ENCODE assay signal across 19 mouse cellular contexts in genomic region chr9:56981502-56981901, GRCm38 (mm10).
"Had no signal": no experiment of that assay in that cellular context is flagged by ENCODE, and none has a peak within 500 bp of the region (broad histone marks: within the 10 kb centered on the region; RNA-seq: fewer than 3 reads in every experiment).

No protein-coding gene starts in this region.

- H3K9ac ChIP-seq: liver, embryonic 14.5 days; liver, postnatal 0 days; lung, embryonic 14.5 days; midbrain, embryonic 12.5 days; midbrain, embryonic 15.5 days; neural tube, embryonic 12.5 days; neural tube, embryonic 15.5 days had no signal

- H3K4me3 ChIP-seq: midbrain, embryonic 12.5 days; midbrain, embryonic 15.5 days; neural tube, embryonic 12.5 days; neural tube, embryonic 15.5 days had no signal

- ATAC-seq: intestine, embryonic 16.5 days; liver, postnatal 0 days; lung, postnatal 0 days; midbrain, embryonic 15.5 days had no signal

- H3K9me3 ChIP-seq: midbrain, embryonic 12.5 days; midbrain, embryonic 15.5 days; neural tube, embryonic 12.5 days; neural tube, embryonic 15.5 days had no signal

- H3K27ac ChIP-seq: liver, embryonic 14.5 days; macrophage; midbrain, embryonic 12.5 days; midbrain, embryonic 15.5 days; neural tube, embryonic 12.5 days; neural tube, embryonic 15.5 days; stomach, postnatal 0 days had no signal

- H3K27me3 ChIP-seq: midbrain, embryonic 12.5 days; midbrain, embryonic 15.5 days; neural tube, embryonic 12.5 days; neural tube, embryonic 15.5 days had no signal

- DNase-seq: kidney, adult 18-20 months; kidney, adult 9 months; kidney, postnatal 14 days; kidney, postnatal 4 days; layer of hippocampus, postnatal 36 days; liver, postnatal 0 days; lung, embryonic 14.5 days; right cerebral cortex, postnatal 14 days; right cerebral cortex, postnatal 4 days; thymus, postnatal 25 days had no signal

- H3K4me1 ChIP-seq: midbrain, embryonic 12.5 days; midbrain, embryonic 15.5 days; neural tube, embryonic 12.5 days; neural tube, embryonic 15.5 days had no signal

- H3K4me2 ChIP-seq: lung, embryonic 14.5 days; midbrain, embryonic 12.5 days; midbrain, embryonic 15.5 days; neural tube, embryonic 12.5 days; neural tube, embryonic 15.5 days had no signal
